Mouse (Mus musculus) CH12F3 (cell line): ENCODE measurements around the gene Klhl36.

Experiments
- in situ Hi-C: fragments of 300-500 bp; cut with MboI; formaldehyde crosslinking; loops from 2 replicates; pipeline ENCODE4 v1.14.3; 2020; ENCODE audit warnings: low sequenced_read_pairs

The Klhl36 gene

DNA sequence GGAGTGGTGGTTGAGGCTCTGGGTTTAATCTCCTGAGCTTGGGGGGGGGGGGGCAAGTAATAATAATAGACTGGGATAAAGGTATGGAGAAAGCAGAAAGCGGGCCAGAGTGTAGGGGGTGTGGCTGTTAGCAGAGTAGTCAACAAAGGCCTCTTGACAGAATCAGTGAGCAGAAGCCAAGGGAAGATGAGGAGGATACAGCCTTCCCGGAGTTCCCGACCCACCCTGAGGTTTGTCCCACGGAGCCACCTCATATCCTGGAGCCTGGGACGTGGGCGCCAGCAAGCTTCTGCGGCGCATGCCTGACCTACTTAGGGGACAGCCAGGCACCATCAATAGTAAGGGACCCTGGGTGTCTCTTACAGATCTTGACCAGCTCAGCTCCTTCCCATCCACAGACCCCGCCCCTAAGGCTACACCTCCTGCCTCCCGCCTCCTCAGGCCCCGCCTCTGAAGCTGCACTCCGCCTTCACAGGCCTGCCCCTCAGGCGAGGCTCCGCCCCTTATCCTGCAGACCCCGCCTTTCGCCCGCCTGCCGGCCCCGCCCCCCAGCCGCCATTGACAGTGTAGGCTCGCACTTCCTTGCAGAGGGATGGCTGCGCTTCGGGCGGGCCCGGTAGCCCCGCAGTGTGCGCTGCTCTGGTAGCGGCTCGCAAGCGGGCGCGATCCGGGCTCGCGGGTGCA is at the start of gene Klhl36:
Klhl36 (plus strand) TSS at position 561 of the 684 bp plus-strand sequence.
- in situ Hi-C loops = no loop called here

- in situ Hi-C loops = no loop called here
Measured at GRCm38 (mm10) chr8:119812650-119813431, 49.2 kb upstream of the Klhl36 start.

- in situ Hi-C loops = no loop called here
Measured at GRCm38 (mm10) chr8:119816219-119816618, 45.8 kb upstream of the Klhl36 start.

GRCm38 (mm10) chr8:119817446-119817845 is 44.6 kb upstream of the Klhl36 start:
- in situ Hi-C loops = no loop called here

- in situ Hi-C loops = no loop called here
Measured at GRCm38 (mm10) chr8:119819316-119819715, 42.8 kb upstream of the Klhl36 start.

GRCm38 (mm10) chr8:119819976-119820375 is 42.1 kb upstream of the Klhl36 start:
- in situ Hi-C loops = no loop called here

DNA sequence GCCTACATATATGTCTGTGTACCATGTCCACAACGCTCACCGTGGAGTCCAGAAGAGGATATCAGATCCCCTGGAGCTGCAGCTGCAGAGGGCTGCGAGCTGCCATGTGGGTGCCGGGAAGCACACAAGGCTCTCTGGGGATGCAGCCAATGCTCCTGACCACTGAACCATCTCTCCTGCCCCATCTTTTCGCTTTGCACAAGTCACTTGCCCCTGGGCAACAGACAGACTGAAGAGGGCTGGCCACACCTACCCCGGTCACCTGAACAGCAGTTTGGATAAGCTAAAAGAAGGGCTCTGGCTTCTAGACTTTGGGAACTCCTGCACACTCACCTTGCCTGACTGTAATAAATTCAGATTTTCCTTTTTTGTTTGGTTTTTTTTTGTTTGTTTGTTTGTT is 40.4 kb upstream of the Klhl36 start:
- in situ Hi-C loops = no loop called here

DNA sequence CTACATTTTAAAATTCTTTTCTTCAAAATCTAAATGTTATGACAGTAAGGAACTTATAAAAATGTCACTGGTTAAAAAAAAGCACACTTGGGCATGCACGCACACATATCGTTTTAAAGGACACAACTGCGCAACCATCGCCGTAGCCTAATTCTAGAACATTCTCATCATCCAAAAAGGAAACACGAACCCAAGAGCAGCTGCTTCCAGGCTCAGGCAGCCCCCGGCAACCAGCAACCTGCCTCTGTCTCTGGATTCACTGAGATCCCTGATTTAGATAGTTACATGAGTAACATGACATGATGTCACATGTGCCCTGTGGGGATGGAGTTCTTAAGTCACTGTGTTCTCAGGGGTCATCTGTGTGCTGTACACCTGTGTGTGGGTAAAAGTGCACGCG is 38.8 kb upstream of the Klhl36 start:
- in situ Hi-C loops = no loop called here

GRCm38 (mm10) chr8:119824100-119824499 is 38.0 kb upstream of the Klhl36 start:
- in situ Hi-C loops = no loop called here

- in situ Hi-C loops = no loop called here
Measured at GRCm38 (mm10) chr8:119824809-119825273, 37.2 kb upstream of the Klhl36 start.

DNA sequence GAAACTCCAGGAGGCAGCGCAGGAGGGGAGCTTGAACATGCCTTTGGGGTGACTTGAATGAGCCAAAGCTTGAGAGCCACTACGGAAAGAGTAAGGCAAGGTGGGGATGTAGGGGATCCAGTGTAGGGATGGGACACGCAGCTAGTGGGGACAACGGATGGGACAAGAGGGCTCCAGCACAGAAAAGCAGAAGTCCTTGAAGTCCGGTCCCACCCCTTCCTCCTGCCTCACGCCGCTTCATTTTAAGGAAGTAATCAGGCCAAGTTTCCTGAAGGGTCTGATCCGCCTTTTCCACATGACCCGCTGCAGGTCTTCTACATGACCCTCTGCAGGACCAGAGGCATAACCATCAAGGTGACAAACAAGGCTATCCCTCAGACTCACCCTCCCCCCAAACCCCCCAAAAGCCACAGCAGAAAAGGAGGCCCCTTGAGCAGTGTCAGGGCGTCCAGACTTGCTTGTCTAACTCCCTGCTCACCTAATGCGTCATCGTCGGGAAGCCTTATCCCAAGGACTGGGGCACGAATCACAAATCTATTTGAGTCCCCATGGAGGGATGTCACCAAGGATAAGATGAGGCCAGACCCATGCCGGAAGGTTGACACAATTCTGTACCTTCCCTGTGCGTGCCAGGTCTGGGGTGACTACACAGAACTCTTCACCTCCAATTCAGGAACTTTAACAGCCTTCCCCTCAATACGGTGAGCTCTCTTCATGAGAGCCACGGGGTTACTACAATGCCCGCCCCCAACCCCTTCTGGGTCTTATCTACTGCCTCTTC is 35.9 kb upstream of the Klhl36 start:
- in situ Hi-C loops = no loop called here

DNA sequence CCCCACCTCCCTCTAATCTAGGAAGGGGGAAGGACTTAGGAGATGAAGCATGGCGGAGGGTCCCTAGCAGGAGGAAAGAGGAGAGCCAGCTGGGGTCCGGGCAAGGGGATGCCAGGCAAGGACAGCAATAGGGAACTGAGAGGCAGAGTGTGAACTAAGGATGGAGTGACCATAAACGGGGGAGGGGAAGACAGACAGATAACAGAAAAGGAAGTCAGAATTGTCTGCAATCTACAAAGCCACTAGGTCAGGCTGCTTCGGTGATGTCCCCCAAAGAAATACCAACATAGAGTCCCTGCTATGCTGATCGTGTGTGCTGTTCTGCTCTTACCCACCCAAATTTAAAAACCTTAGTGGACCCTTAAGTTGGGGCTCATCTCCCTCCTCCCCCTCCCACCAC is 35.1 kb upstream of the Klhl36 start:
- in situ Hi-C loops = no loop called here

- in situ Hi-C loops = no loop called here
Measured at GRCm38 (mm10) chr8:119827721-119828153, 34.3 kb upstream of the Klhl36 start.

- in situ Hi-C loops = no loop called here
Measured at GRCm38 (mm10) chr8:119829015-119829414, 33.1 kb upstream of the Klhl36 start.

- in situ Hi-C loops = no loop called here
Measured at GRCm38 (mm10) chr8:119829420-119829819, 32.6 kb upstream of the Klhl36 start.

- in situ Hi-C loops = no loop called here
Measured at GRCm38 (mm10) chr8:119829870-119830580, 32.0 kb upstream of the Klhl36 start.

DNA sequence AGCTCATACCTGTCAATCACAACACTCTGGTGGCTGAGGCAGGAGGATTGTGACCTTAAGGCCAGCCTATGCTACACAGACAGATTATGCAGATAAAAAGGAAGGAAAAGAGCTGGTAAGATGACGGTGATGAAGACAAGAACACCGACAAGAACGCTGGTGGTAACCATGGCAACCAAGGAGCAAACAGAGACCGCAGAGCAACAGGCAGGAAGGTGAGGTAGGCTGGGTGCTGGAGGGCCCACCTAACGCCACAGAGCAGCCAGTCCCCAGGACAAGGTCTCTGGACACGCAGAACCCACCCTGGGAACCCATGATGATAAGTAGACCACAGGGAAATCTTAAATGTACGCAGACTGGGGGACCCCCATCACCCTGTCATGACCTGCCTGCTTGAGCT is 31.5 kb upstream of the Klhl36 start:
- in situ Hi-C loops = no loop called here

- in situ Hi-C loops = no loop called here
Measured at GRCm38 (mm10) chr8:119831336-119831995, 30.6 kb upstream of the Klhl36 start.

DNA sequence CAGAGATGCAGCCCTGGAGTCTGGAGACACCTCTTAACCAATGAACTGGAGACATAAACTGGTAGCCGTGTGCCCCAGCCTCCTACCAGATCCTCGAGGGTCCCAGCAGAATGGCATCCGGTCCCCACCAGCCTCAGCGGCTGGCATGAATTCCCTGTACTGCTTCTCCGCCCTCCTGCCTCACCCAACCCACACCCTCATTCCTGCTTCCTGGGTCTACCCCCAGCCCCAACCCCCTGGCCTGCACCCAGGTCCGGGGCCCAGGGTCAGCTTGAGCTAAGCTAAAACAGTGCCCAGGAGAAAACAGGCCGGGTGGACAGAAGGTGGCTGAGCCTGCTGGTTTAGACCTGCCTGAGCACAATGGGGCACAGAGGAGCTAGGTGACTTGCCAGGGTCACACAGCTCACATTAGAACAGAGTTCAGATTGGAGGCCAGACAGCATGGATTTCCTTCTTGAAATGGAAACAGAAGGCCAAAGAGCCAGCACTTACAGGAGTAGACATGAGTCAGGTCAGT is 29.9 kb upstream of the Klhl36 start:
- in situ Hi-C loops = no loop called here

DNA sequence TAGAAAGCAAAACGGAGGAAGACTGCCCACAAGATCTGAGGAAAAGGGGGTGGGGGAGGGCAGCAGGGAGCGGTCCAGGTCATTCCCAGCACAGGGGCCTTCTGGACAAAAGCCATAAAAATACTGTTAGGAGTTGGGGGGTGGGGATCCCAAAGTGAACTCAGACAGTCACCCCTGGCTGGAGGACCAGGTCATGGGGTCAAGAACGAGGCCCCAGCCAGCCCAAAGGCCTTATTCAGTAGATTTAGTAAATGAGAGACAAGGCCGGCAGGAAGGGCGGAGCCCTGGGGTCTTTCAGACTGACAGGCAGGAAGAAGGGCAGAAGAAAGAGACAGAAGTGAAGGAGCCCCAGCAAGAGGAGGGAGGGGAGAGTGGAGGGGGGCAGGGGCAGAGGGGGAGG is 29.1 kb upstream of the Klhl36 start:
- in situ Hi-C loops = no loop called here
